Mouse (Mus musculus) heart, adult 18-20 months (tissue): Measurements from ENCODE around the gene Ifitm10. TPM values are rescaled to one million over a fixed set of nuclear protein-coding genes. Genes with fewer than 3 reads are reported as not detected.
A peak's percentile ranks its signal among the peaks of the same experiment; 100 is the strongest.

Experiments used
- DNase-seq, 2 experiments: peaks; one replicate each; pipeline ENCODE4 v3.0.0; 2021 to 2022; ENCODE audit warnings: mixed read lengths in 1 of 2
- total RNA-seq, 2 experiments: library from RNA; stranded (reverse); gene quantifications; 2 replicates each; pipeline ENCODE4 v1.2.3; 2021

Gene Ifitm10
- total RNA-seq, 2 experiments from 2014 or later = 2.0 to 2.2 TPM

DNA sequence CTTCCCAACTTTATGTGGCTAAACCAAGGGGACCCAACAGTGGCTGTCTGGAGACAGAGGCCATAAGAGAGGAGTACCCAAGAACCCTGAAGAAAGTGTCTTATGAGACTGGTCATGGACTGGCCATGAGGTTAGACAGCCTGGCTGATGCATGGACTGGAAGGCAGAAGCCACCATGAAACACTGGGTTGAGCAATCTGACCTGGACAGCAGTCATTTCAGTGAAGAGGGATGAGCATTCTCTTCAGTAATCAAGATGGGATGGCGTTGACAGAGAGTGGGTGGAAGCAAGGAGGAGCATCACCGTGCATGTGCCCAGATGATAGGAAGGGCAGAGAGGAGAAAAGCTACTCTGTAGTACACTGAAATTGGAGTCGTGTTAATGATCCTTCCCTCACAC, 17.6 kb upstream of the Ifitm10 start:
- no peak for DNase-seq

DNA sequence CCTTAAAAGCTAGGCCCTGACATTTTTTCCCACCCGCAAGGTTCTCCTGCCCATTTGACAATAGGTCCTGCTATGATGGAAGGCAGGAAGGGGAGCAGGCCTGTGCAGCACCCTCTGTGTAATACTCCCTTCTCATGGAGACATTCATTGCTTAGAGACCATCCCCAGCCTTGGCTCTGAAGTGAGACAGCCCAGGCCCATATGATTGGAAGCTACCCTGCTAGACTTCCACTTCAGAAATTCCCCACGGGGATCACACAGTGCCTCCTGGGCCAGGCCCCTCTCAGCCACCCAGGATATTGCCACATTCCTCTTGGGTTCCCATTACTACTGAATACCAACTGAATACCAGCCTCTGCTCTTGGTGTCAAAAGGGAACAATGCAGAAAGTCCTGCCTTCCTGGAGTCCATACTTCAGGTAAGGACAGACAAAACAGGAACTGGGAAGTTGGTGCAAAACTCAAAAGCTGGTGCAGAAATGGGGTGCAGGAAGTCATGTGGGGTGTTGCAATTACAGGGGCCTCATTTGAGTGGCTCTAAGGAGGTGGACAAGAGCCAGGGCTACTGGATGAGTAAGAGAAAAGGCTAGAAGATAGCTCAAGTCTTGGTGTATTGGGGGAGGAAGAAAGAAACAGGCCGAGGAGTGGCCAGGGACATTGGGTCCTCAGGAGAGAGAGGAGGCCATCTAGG, 16.6 kb upstream of the Ifitm10 start:
- no peak for DNase-seq

DNA sequence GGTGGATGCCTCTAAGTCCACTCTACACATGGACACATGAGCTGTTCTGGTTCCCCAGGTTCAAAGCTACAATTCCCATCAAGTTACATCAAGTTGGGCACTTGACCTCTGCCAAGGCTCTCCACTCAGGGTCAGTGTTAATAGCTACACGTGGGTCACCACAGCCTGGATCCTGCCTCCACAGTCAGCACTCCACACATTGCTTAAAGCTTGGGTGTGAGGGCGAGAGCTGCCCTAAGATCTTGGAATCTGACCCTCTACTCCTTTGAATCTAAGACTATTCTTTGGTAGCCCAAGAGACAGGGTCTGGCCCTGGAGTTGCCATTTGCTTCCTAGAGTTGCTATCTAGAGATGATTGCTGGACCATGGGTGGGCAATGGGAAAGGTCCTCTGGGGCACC, 15.2 kb upstream of the Ifitm10 start:
- no peak for DNase-seq

DNA sequence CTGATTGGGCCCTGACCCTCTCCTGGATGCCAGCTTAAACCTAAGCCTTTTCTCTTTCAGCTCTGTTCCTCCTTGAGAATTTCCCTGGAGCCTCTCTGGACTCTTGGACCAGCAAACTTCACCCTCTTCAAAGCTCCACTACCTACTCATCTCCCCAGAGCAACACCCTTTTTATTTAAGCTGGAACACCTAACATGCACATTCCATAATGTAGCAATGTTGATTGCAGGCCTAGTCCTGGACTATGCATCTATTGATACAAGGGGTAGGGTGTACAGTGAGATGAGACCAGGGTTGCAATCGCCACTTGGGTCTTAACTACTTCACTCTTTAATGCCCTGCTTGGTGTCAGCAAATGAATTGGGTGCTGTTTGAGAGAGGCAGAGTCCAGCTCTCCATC, 14.6 kb upstream of the Ifitm10 start:
- DNase-seq = no peak

DNA sequence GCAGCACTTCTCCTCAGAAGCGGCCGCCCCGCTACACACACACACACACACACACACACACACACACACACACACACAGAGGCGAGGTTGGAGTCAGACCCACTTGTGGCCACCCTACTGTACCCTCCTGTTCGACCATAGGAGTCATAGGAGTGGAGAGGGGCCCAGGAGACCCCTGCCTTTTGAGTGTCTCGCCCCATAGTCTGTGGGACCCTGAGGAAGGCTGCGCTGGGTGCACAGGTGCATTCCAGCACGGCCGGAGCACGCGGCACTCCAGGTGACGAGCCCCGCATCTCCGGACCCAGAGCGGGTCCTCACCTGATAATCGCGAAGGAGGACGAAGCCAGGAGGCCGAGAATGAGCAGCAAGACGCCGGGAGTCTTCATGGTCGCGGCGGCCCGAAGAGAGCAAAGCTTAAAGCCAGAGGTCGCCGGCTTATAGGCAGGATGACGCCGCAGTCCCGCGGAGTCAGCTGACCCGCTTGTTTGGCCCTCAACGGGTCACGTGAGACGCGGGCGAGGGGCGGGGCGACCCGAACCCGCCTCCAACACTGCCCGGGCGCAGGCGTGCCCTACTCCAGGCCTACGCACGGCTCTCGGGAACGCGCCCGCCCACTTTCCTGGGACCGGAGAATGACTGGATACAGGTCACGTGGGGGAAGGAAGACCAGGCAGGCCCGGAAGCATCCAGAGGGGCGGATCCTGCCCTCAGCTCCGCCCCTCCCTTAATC, 14.0 kb upstream of the Ifitm10 start, which contains the start of gene Ctsd:
TSS of gene Ctsd (minus strand) at position 620 of the 730 bp plus-strand sequence.
- peak; percentile 98 to 99 for DNase-seq

DNA sequence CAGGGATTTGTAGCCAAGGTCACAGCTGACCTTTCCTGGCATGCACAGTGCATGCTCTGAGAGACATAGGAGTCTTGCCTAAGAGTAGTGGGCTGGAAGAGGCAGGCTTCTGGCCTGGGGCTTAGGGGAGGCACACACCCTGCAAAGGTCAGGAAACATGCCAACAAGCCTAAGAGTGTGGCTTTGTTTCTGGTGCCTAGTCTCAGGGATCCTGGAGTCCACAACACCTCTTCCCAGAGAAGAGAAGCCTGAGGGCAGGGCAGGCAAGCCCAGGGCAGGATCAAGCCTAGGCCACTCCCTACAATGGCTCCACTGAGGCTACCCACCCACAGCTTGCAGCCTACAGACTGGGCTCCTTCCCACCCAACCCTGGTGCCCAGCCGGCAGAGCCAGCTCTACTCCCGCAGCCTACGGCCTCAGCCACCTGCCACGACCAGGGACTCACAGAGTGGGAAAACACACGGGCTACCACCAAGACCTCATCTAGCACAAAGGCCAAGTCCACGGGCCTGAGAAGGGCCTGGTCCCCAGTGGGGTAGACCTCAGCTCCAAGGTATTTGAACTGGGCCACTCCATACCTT, 13.2 kb upstream of the Ifitm10 start:
- peak in 1 of 2 experiments; percentile 55 for DNase-seq

DNA sequence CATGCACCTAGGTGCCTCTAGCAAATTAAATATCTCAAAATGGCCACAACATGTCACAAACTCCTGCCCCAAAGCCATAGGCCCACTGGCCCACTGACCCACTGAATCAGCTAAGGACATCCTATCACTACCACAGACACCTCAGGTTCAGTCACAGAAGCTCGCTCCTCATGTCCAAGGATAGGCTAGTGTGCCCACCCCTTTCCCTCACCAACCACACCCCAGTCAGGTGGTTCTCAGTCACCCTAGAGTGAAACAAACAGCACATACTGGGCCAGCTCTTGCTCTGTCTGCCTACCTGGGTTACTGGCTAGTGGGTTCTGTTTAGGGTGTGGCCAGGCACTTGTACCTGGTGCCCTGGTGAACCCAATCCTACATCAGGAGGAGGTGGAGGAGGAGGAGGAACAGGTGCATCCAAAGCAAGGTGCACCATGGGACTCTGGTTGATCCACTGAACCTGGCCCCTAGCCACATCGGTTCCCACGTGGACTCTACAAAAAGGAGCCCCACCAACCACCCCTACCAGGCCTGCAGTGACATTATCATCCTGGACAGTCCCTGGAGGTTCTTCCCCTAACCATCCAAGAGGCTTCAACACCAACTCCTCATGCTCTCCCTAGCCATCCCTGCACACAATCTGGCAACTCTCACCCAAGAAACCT, 12.3 kb upstream of the Ifitm10 start:
- DNase-seq = no peak

DNA sequence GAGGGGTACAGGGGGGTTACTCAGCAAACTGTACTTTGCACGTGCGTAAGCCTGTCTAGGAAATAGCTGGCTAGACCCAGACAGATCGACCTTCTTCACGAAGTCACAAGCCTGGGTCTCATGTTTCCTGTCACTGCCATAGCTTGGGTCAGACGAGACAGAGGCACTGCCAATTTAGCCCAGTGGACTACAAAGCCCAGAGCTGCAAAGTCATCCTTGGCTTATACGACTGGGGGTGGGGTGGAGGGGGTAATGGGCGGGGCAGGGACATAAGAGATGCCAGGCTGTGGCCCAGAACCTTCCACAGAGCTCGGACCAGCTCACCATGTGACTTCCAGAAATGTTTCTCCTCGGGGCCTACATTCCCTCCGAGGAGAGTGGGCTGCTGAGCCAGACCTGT, 10.8 kb upstream of the Ifitm10 start:
- peak; percentile 50 to 69 for DNase-seq

DNA sequence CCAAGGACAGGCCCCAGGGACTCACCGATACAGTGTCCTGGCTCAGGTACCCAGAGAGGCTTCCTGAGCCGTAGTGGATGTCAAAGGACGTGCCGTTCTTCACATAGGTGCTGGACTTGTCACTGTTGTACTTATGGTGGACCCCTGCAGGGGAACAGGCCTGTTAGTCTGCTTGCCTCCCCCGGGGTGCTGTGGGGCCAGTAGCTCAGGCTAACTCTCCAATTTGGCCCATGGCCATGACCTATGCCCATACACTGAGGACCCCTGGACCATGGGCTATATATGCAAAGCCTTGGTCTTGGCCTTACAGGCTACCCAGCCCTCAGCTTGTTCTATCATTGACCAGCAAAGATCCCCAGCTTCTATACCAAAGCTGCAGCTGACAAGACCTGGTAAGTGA, 9.0 kb upstream of the Ifitm10 start, which contains the start of gene Gm49369:
TSS of gene Gm49369 (minus strand) at position 101 of the 400 bp plus-strand sequence.
- no peak for DNase-seq

DNA sequence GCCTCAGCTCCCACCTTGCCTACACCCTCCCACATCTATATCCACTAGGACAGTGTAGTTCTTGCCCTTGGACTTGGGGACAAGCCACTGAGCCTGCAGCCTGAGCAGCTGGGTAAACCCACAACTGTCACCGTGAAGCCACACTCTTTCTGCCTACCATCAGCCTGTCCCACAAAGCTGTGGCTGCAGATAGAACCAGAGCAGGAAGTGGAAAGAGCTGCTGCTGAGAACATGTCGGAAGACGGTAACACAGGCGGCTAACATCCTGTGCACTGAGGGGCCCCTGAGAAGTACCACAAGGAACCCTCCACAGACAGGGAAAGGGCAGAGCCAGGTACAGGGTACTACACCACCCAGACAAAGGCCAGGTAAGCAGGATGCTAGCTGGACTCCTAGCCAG, 7.6 kb upstream of the Ifitm10 start:
- DNase-seq = no peak

DNA sequence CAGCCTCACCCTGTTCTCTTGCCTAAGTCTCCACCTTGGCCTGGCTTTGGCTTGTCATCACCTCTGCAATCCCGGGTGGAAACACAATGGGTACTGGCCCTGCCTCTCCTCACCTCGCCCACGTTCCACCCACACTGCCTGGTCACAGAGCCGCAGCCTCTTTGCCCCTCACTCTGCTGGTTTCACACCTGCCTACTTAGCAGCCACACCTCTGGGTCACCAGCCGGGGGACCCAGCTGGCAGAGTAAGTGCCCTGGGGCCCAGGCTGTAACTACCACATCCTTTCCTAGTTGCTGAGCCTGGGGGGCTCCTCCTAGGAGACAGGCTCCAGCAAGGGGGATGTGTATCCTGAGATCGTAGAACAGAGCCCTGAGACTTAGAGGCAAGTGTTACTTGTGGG, 5.6 kb upstream of the Ifitm10 start:
- no peak for DNase-seq

DNA sequence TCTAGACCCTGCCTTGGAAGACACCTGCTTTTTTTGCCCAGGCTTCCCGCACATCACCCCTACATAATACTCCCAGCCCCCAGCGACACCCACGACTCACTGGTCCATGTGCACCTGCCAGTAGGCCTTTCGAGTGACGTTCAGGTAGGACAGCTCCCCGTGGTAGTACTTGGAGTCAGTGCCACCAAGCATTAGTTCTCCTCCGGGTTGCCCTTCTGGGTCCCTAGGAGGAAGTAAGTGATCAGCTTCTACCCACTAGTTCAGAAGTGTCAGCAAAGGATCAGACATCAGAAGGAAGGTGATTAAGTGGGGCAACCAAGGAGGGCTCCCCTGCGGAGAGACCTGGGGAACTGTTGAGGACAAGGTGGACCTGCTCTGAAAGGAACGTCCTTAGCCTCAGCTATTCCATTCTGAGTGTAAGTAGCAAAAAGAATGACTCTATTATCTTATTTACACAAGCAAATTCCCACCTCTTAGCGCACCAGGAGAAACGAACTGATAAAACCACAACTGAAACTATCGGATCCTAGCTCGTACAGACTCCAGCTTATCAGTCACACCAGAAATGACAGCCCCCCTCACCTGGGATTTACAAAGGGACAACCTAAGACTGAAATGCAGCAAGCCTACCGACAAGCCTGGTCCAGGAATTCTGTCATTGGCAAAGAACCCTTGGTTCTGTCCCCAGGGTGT, 3.8 kb upstream of the Ifitm10 start:
- DNase-seq = no peak

DNA sequence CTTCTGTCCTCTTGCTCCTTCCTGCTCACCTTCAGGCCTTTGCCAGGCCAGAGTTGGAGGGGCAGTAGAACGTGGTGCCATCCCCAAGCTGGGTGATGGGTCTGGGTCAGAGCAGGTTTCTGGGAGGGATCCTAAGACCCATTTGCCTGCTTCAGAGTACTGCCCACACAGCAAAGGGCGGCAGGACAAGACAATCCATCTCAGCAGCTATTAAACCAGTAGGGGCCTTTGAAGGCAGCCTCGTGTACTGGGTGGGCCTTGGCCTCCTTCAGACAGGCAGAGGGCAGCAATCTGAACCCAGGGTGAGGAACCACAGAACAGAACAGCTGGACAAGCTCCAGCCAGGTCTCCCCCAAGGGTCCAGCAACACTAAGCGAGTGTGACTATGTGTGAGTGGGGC, 2.5 kb upstream of the Ifitm10 start:
- no peak for DNase-seq

DNA sequence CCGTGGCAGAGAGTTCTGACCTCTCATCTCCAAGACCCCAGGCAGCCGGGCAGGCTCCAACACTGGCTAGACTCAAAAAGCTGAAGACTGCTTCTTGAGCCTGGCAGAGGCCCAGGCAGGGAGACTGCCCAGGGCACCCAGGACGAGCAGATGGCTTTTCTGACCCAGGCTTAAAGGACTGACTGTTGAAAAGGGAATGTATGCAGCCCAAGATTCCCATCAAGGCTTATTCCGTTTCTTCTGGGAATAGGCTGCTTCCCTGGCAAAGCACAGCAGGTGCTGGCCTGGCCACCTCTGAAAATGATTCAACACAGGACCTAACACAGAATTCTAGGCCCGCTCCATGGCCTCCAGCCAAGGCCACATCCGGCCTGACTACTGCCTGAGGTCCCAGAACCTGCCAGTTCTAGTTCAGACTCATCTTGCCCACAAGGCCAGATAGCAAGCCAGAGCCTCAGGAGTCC, 1.7 kb upstream of the Ifitm10 start:
- peak; percentile 72 to 74 for DNase-seq

DNA sequence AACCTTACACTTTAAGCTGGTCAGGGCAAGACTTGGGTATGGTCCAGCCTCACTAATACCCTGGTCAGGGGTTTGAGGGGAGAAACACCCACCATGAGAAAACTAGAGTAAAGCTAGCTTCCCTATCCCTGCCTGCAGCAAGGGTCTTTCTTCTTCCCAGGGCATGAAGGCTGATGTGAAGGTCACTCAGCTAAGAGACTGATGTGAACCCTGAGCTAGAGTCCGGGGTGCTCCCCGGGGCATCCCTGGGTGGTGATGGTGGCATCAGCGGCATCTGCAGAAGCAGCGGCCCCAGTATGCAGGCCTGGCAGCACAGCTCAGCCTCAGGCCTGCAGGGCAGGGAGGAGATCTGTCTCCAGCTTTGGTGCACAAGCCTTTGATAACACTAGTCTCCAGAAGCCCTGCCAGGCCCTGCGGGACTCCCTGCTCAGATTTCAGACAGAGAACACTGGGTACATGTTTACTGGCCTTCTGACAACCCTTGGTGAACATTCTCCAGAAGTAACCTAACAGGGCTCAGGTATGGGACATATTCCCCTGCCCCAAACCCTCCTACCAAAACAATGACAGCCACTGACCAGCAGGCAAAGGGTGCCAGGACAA, 961 bp upstream of the Ifitm10 start:
- peak; percentile 64 to 80 for DNase-seq

DNA sequence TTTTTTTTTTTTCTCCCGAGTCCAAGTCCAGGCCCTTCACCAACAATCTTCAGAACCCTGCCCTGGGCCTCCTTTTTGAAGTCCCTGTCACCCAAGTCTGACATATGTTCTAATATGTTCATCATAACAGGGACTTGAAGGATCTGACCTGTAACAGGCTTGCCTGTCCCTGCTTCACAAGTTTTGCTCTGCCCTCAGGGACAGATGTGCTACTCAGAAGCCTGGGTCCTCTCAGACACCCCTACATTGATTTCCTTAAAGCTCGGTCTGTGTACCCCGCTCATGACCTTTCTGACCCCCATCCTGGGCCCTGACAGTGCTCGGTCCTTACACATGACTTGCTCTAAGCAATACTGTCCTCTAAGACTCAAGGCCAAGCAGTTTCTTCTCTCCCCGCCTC, 514 bp downstream of the Ifitm10 start:
- no peak for DNase-seq

DNA sequence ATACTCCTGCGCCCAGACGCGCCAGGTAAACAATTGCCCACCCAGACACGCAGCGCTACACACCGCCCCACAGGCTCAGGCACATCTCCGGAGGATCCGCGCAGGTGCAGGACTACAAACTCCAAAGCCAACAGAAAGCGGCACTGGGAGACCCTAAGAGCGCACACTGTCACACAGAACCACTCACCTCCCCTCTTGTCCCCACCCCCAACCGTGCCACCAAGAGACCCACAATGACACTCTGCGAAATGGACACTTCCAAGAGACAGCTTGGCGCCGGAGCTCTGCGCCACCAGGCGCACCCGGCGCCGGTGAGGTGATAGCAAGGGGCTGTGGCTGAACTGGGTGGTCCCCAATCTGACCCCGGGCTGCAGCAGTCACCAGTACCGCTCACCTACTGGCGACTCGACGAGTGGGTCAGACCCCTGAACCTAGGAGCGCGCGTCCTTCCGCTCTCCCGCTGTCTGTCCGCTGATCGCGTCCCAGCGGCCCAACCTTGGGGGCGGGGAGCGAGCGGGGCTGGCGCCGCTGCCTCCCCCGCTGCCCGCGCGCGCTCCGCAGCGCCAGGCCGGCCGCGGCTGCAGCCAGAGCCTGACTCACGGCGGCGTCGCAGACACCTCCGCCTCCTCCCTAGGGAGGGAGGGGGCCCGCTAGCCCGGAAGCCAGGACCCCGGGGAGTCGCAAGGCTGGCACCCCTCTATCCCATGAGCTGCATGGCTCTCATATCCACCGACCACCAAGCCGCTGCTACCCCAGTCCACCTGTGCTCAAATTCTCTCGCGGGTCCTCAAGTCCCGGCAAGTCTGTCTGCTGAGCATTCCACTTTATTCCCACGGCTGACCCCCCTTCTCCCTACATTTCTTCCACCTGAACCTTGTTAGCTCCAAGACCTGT, 1.5 kb downstream of the Ifitm10 start:
- DNase-seq = peak; percentile 40 to 51

DNA sequence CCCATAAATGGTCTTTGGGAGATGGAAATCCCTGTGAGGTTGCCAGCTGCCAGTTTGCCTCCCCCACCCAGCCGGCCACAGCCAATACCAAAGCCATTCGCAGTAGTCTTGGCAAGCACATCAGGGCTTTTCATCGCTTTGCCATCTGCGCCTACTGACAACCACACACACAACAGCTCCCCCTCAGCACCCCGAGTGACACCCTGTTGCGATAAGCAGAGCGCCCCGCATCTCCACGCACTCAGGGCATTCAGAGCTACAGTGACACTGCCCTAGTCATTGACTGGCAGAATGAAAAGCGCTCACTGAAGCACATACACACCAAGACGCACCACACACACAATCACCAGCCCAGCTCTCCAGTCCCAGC, 2.2 kb downstream of the Ifitm10 start:
- DNase-seq = peak in 1 of 2 experiments; percentile 32

DNA sequence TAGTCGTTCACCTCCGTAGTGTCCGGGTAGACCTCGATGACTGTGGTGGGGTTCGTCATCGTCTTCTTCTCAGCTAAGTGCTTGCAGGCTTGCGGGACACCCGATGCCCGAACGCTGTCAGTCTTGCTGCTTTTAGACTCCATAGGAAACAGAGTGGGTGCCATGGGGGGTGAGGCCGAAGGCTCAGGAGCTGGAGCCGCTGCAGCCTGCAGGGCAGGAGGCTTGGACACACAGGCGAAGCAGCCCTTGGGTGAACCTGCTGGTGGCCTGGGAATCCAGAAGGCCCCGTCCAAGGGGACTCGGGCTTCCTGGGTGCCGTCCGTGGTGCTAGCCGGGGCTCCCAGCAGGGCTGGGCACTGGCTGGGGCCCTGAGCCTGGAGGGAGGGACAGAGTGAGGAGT, 2.6 kb downstream of the Ifitm10 start:
- no peak for DNase-seq

DNA sequence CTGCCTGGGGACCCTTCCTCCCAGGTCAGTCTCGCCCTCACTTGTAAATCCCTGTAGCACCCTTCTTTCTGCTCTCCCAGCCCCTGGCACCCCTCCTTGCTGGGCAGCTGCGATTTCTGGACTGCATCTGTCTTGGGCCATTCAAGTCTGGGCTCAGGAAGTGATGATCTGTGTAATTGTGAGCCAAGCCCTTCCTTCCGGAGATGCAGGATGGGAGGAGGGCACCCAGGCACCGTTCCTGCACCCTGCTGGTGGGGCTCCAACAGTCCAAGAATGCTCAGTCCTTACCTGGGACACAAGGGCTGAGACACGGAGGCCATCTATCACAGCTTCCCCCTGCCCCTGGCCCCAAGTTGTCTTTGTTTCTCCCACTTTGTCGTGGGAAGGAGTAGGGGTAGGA, 3.7 kb downstream of the Ifitm10 start:
- DNase-seq = peak; percentile 25 to 43

DNA sequence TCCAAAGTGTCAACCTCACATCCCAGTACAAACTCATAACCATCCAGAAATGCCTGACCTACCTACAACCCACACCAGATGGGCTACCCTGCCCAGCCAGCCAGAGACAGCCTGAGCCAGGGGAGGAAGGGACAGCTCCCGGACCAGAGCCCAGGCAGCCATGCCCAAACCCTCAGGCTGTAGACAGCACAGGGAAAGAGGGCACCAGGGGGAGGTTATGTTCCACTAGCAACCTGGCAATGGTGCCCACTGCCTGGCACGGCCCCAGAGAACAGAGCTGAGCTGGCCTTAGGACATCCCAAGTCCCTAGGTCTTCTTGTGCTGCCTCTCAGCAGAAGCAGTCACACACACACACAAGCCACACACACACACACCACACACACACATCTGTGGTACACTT, 4.7 kb downstream of the Ifitm10 start:
- peak in 1 of 2 experiments; percentile 19 for DNase-seq
